Mouse (Mus musculus) right cerebral cortex, postnatal 14 days (tissue): ENCODE results near the gene Zfp212.

Experiments
- DNase-seq: peaks from one replicate; pipeline ENCODE4 v3.0.0; 2022

The Zfp212 gene

GRCm38 (mm10) chr6:47920447-47921340, at the start of gene Zfp212:
Zfp212 (plus strand) TSS chr6:47920476.
- DNase-seq: peak; percentile 85

GRCm38 (mm10) chr6:47872266-47872665, 48.0 kb upstream of the Zfp212 start:
- DNase-seq: no peak

- no peak for DNase-seq
These were observed 43.2 kb upstream of the Zfp212 start, which contains the start of gene Zfp282 for GRCm38 (mm10) chr6:47877058-47877457. Zfp282 (plus strand) TSS chr6:47877204.

- DNase-seq: peak; percentile 85
These were observed 42.7 kb upstream of the Zfp212 start for GRCm38 (mm10) chr6:47877461-47878132.

- no peak for DNase-seq
These were observed 42.2 kb upstream of the Zfp212 start for GRCm38 (mm10) chr6:47878133-47878514.

GRCm38 (mm10) chr6:47878593-47878992, 41.7 kb upstream of the Zfp212 start:
- DNase-seq: no peak

- no peak for DNase-seq
These were observed 41.1 kb upstream of the Zfp212 start for GRCm38 (mm10) chr6:47879049-47879716.

GRCm38 (mm10) chr6:47880166-47880565, 40.1 kb upstream of the Zfp212 start:
- DNase-seq: no peak

GRCm38 (mm10) chr6:47888812-47889383, 31.4 kb upstream of the Zfp212 start:
- no peak for DNase-seq

- no peak for DNase-seq
These were observed 20.9 kb upstream of the Zfp212 start for GRCm38 (mm10) chr6:47899416-47899815.

- DNase-seq: no peak
These were observed 16.7 kb upstream of the Zfp212 start for GRCm38 (mm10) chr6:47903587-47903986.

- no peak for DNase-seq
These were observed 15.9 kb upstream of the Zfp212 start for GRCm38 (mm10) chr6:47904361-47904760.

- DNase-seq: no peak
These were observed 15.2 kb upstream of the Zfp212 start for GRCm38 (mm10) chr6:47904917-47905695.

- DNase-seq: no peak
These were observed 13.9 kb upstream of the Zfp212 start for GRCm38 (mm10) chr6:47906326-47906725.

- DNase-seq: no peak
These were observed 11.3 kb upstream of the Zfp212 start for GRCm38 (mm10) chr6:47909007-47909406.

- no peak for DNase-seq
These were observed 8.6 kb upstream of the Zfp212 start for GRCm38 (mm10) chr6:47911650-47912049.

GRCm38 (mm10) chr6:47912991-47913390, 7.3 kb upstream of the Zfp212 start:
- DNase-seq: no peak

GRCm38 (mm10) chr6:47917051-47917450, 3.2 kb upstream of the Zfp212 start:
- no peak for DNase-seq

GRCm38 (mm10) chr6:47918768-47919274, 1.5 kb upstream of the Zfp212 start:
- no peak for DNase-seq

- DNase-seq: no peak
These were observed 430 bp upstream of the Zfp212 start for GRCm38 (mm10) chr6:47919646-47920446.

- DNase-seq: no peak
These were observed 22.2 kb downstream of the Zfp212 start for GRCm38 (mm10) chr6:47942461-47942860.
